Mouse (Mus musculus): ENCODE measurements at regions not wholly inside any gene's neighbourhood (a gene's known extent, or its start where the extent isn't known, plus 50 kb on each side); places are given as distances from the start of the nearest gene placed in this dataset.

DNA sequence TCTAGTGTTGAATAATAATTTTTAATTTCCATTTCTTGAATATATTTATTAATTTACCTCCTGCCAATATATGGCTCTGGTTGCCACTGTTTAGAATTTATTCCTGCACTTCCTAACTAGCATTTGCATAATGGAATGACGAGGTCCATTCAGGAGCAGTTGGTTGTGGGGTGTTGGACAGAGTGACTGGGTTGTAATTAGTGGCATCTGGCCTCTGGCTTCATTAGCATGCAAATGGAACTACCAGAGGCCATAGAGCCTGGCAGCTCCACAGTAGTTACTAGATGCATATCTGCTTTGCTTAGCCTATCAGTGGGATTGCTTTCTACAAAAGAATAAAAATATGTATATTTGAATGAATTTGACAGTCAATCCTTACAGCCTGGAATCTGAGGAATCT, 1099.6 kb upstream of the Cdh8 start:
- peak in 1 of 2 experiments; percentile 5 for DNase-seq (ENCODE audit: low spot score in 2 of 2)

DNA sequence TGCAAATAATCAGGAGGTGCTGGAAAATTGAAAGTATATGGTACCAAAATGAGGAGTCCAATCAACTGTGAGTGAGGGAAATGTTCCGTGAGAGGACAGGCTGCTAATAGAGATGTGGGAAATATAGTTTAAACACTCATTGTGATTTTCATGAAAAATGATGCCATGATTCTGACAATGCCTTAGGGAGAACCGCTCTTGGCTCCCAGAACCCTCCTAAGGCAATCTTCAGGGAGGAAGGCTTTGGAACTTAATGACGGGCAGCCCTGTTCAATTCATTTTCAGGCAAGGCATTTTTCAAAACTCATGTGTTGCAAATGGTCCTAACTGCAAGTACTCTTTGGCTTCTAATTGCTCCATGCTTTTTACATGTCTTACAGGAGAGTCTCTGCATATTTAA, 1098.9 kb upstream of the Cdh8 start:
- no peak for DNase-seq (ENCODE audit: low spot score in 2 of 2)

DNA sequence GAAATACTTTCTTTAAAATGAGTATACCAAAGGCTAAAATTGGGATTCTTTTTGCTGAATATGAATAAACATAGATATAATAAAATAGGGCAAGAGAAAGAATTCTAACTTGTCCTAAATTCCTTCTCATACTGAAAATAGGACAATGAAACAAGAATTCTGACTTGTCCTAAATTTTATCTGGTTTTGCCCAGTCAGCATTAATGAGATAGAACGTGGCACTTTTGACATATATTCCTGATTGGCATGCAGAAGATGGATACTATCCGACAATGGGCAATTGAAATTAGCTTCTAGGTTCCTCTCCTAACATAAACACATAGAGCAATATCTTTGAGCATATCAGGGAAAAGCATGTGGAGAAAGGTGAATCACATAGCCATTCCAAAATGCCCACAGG, 1090.2 kb upstream of the Cdh8 start:
- no peak for DNase-seq (ENCODE audit: low spot score in 2 of 2)

DNA sequence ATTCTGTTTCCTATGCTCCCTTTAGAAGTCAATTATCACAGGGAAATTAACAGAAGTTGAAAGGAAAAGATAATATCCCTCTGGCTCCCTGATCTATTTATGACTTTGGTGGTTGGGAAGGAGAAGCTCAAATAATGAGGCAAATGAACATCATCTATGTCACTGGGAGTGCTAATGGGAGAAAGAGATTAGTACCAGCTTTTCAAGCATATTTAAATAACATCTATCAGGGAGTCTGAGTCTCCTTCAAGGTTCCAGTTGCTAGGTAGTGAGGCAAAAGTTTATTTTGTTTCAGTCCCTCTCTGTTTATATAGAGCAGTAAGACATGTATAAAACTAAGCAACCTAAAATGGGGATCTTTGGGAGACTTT, 1084.1 kb upstream of the Cdh8 start:
- DNase-seq (ENCODE audit: low spot score in 2 of 2) = no peak

DNA sequence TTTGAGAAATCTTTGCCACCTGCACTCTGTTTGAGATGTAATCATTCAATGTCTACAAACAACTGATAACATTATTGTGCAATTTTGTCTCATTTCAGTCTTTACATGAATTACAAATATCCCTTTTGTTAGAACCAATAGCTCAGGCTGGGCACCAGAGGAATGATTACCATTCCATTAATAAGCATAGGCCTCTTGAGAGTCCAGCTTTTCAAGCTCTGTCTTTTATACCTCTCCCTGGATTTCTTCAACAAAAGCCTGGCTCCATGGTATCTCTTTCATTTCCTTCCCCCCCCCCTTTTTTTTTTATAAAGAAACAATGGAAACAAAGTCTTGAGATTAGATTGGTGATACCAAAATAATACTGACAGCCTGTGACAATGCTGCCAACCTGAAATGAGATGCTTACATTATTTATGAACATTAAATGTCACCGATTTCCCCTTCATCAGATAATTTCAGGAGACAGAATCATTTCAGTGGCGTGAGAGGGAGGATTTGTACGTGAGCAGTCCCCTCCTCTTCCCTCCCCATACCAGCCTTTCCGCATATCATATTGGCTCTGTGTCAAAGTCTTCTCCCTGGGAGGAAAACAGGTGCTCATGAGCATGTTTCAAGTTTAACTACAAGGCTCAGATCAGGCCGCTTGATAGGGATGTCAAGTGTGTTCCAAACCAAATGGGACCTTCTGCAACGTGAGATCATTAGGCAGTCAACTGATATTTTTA, 1083.5 kb upstream of the Cdh8 start:
- no peak for DNase-seq (ENCODE audit: low spot score in 2 of 2)

DNA sequence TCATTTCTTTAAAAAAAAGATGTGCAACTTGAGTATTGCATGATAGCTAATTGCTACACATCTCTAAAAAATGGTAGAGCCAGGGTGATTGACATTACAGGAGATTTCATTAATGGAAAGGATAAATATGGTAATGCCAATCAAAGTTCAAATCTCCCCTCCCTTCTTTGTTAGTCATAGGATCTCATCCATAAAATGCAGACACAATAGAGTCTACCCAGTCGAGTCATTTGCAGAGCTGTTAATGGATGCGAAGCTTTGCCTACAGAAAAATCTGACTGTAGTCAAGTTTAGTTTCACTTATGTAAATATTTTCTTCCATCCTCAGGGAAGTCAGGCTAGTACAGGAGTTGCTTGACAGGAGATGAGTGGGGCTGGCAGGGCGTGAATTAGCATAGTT, 1078.2 kb upstream of the Cdh8 start:
- DNase-seq (ENCODE audit: low spot score in 2 of 2) = no peak

DNA sequence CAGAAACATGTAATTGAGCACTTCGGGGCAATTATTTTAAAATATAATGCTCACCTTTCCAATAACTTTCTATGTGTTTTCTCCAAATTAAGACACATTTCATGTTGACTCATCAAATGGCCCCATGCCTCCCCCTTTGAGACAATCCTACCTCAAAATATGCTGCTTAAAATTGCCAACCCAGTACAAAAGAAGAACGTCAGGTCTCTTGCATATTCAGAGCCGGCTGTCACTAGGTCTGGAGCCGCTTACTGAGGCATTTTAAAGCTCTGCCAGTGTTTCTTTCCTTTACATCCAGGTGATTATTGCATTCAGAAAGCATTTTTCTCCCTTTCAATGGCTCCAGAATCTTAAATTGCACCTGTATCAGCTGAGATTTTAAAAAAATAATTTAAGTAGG, 1059.7 kb upstream of the Cdh8 start:
- no peak for DNase-seq (ENCODE audit: low spot score in 2 of 2)

DNA sequence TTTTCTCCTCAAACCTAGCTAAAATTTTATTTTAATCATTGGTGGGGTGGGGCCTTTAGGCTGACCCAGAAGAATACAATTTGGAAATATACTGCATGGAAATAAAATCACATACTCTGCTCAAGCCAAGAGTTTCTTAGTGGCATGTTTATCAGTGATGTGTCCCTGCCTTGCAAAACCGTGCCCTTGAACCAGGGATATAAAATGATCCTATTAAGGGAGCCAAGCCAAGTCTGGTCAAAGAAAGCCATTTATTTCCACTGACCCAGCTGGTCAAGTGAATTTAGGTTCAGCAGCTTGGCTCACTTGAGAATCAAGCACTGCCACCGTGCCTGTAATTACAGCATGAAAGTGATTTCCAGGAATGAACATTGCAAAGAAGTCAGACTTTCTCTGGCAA, 1035.0 kb upstream of the Cdh8 start:
- no peak for DNase-seq (ENCODE audit: low spot score in 2 of 2)

DNA sequence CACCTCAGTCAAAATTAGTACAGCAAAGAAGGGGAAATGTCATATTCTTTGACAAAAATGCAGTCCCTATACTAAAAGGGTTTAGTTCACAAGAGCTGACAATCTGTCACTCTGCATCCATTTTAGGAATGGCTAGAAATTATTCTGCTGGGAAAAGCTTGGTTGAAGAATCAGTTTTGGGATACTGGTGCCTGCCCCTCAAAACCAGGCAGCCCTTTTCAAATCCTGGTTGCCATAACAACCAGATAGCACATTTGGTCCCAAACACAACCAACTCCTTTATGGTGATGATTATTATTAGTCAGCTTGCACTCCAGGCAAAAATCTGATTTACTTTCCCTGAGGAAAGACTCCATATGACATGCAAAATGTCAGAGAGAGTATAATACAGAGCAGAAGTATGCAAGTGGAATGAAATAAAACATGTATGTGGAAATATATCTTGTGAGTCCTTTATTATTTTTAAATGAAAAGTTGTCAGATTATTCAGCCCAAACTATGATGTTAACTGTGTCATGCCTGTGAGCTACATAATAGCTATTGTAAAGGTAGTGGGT, 1034.2 kb upstream of the Cdh8 start:
- DNase-seq (ENCODE audit: low spot score in 2 of 2) = no peak

DNA sequence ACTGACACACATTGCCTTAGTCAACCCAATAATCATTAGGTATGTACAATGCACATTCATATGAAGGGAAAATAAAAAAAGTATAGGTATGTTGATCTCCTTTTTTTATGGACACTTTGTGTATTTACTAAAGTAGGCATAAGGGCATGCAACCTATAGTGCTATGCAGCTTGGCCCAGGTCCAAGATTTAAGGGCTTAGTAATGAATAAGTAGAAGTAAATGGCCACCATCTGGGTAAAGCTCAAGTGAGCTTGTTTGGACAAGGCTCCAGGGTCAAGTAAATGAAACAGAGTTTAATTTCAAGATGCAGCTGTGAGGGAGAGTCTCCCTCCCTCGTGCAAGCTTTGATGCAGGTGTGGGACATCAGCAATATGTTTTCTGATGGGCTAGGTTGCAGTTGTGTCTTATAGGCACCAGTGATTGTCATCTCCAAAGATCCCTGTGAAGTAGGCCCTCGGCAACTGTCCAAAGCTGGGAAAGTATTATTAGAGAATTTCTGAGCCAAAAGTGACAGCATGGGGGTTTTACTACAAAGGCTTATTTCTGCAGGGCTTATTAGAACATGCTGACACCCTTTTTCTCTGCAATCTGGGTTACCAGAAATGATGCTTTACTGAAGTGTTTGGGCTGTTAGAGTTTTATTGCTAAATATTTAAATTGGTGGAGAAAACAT, 1030.5 kb upstream of the Cdh8 start:
- no peak for DNase-seq (ENCODE audit: low spot score in 2 of 2)

Data from left cerebral cortex, adult 8-10 months (tissue).